Mouse (Mus musculus): ENCODE data around the gene Yipf2.
"Not testable (repeated sequence)": the region's sequence is repeated elsewhere in the genome, so short reads cannot be mapped to it uniquely, and the experiment has no call there.

Gene Yipf2

DNA sequence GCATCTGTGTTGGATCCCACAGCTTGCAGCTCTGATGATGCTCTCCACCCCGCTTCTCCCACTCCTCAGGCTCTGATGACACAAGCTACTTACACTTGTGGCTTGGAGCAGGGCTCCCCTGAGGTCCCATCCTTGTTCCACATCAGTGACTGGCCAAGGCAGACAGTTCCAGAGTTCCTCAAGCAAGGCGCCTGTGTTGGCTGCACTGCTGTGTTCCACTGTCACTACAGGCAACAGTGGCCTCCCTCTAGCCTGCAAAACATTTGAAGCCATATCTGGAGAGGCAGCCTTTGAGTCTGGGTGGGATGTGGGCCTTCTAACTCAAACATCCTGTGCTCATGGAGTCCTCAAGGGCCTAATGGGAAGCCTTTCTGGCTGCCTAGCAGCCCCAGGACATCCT, 35.6 kb downstream of the Yipf2 start:
- DNase-seq: no peak

DNA sequence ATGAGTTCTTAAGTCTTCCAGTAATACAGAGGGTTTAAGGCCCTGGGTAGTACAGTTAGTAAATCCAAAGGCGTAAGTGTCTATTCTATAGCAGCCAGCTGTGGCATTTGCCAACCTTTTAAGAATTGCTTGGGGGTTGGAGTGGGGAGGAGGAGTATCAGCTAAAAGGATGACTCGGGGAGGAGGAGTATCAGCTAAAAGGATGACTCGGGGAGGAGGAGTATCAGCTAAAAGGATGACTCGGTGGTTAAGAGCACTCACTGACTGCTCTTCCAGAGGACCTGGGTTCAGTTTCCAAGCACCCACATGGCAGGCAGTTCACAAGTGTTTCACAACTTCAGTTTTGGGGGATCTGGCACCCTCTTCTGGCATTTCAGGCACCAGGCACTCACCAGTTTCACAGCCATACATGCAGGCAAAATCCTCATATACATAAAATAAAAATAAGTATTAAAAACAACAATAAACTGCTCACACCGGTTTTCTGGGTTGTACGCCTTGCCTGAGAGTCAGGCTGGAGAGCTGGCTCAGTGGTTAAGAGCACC, 37.4 kb downstream of the Yipf2 start:
- no peak for DNase-seq

DNA sequence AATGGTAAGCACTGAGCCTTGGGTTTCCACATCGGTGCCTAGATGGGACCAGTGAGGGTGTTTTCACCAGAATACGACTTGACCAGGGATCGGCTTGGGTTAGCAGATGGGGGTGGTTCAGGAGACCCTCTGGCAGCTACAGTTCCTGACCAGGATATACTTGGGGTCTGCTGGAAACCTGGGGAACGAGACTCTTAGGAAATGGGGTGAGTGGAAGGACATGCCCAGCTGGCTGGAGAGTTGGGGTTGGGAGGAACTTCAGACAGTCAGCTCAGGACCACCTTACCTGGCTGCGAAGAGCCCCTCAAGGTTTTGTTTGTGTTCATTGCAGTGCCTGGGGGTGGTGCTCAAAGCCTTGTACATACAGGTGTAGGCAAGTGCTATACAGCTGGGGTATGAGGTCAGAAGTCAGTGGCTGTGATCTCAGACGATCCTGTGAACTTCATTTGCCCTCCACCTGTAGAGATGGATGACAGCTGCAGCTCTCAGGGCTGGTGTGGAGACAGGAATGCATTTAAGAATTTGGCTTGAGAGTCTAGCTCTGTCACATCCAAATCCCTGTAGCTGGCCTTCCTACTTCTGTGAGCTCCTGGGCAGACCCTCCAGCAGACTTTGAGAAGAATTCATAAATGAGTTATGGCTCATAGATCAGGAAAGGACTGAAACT, 38.9 kb downstream of the Yipf2 start:
- no peak for DNase-seq

DNA sequence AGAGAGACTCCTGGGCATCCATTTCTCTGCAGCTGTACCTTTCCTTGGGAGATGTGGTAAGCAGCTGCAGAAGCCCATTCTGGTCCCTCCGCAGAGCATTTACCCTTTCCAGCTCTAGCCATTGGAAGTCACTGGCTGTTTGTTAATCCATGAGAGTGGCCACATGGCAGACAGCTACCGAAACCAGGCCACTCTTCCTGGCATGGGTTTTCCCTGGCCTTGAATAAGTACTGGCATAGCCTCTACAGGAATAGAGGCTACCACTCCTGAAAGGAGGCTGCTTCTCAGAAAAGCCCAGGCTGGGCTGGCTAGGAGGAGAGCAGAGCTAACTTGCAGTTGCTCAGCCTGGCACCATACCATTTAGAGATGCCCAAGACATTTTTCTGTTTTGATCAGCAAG, 41.6 kb downstream of the Yipf2 start:
- DNase-seq: no peak

DNA sequence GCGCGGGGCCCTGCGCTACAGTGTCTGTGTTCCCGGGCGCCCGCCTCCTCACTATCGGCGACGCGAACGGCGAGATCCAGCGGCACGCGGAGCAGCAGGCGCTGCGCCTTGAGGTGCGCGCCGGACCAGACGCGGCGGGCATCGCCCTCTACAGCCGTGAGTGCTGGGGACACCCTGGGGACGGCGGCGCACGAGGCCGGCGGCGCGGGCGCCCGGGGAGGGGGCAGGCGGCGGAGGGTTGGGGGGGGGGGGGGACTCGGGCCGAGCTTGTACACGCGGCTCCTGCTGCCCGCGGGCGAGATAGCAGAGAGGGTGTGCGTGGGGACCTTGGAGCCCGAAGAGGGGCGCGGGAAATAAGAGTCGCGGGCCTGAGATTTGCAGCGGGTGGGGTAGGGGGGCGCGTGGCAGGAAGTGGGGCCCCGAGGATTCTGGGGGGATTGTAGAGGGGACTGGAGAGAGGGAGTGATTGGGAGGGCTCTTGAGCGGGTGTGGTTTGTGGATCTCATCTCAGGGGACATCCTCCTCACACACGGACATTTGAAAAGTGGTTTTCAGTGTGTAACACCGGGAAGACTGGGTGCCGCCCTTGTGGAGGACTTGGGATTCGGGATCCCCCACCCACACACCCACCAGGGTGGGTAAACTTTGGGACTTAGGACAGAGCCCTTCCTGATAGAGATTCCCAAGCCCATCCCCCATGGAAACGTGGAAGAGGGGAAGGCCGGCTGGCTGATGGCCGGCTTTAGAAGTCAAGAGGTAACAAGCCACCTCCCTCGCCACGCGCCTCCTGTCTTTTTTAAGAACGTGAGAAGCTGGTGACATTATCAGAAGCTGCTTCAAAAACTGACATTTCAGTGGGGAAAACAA, 45.3 kb downstream of the Yipf2 start:
- DNase-seq: peak; percentile 82

DNA sequence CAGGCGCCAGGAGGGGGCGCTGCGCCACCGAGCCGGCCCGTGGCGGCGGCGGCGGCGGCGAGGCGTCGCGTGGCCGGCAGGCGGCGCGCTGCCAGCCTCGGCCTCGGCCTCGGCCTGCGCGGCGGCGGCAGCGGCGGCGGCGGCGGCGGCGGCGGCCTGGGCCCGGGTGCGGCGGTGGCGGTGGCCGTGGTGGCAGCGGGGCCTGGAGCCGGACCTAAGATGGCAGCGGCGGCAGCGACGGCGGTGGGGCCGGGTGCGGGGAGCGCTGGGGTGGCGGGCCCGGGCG, 45.9 kb downstream of the Yipf2 start, which contains the start of gene Carm1:
Gene Carm1, plus strand, starts transcription at position 106 of the 286 bp plus-strand sequence.
- no peak for DNase-seq

DNA sequence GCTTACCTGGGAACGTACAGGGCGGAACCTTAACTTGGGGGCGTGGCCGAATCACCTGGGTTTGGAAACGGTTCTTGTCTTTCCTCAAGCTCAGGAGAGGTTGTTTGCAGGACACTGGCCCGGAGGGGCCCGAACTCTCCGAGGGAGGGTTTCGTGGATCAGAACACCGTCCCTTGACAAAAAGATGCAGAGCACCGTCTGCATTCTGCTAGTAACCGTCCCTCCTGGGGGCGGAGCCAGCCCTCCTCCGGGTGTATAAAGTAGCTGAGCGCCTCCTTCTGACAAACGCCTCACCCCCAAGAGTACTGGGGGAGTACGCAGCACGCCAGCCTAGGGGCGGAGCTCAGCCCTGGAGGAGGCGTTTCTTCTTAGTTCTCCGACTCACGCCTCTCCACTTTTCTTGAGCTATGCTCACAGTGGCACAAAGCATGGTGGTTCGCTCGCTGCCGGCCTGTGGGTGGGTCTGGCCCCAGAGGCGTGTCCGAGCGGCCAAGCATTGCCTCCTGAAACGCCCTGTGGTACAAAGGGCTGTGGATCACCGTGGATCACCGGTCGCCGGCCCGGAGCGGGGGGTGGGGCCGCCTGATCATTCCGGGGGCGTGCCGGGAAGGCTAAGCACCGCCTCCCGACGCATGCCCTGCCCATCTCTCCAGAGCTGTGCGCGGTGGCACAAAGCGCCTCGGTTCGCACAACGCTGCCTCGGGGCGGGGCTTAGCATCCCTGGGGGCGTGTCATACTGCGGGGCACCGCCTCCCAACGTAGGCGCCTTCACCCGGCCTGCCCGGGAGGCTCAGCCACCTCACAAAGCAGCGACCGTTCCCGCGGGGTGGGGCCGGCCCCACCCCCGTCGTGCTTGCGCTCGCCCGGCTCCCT, 46.5 kb downstream of the Yipf2 start:
- peak; percentile 99 for DNase-seq

DNA sequence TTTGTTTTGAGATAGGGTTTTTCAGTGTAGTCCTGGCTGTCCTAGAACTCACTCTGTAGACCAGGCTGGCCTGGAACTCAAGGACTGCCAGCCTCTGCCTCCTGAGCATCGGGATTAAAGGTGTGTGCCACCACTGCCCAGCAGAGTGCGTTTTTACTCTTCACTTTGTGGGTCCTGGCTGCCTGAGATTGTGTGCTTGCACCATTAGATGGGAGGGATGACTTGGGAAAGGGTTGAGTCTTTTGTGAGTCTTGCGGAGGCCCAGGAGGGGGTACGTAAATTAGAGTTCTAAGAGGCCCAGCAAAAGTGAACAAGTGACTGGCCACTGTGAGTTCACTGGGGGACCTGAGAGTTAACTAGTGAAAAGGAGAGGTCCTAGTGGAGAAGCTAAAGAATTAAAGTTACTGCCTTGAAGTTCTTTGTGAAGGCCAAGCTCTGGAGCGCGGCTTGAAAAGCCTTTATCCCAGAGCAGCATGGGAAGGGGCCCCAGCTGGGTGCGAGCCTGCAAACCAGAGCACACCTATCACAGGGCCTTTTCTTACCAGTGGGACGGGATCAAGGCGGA, 47.2 kb downstream of the Yipf2 start:
- DNase-seq: no peak

DNA sequence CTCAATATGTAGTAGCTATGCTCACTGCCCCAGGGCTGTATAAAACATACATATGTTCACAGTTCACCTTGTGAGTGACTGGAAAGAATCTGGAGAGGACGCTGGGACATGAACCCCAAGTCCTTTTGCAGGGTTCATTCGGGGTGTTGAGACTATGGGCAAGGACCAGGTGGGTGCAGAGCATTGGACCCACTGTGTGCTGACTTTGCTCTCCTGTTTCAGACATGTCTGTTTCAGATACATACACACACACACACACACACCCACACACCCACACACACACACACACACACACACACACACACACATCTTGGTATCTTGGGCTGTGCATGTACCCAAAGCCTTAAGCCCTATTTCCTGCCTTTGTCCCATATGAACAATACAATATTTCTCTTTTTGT, 50.6 kb downstream of the Yipf2 start:
- not testable (repeated sequence) for DNase-seq

DNA sequence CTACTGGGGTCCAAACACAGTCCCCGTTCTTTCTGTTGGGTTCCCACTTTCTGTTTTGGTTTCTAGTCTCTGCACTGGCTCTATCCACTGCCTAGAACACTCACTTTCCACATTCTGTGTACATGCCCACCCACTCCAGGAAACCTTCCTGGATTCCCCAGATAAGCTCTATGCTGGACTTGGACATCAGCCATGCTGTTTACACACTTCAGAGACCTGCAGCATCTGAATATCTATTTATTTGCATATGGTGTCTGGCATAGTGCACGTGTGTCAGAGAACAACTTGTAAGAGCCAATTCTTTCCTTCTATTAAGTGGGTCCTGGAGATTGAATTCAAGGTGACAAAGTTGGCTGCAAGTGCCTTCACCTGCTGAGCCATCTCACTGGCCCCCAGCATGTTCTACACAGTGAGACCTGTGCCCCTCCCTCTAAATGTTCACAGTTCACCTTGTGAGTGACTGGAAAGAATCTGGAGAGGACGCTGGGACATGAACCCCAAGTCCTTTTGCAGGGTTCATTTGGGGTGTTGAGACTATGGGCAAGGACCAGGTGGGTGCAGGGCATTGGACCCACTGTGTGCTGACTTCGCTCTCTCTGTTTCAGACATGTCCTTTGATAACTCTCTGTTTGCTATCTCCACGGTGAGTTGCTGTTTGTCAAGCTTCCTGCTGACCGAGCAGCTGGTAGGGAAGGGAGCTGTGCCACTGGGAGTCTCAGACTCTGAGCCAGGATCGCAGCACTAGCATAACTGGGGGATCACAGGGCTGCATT, 52.5 kb downstream of the Yipf2 start:
- no peak for DNase-seq
